Mouse (Mus musculus) forebrain, embryonic 16.5 days (tissue): ENCODE data around the gene Vmn2r3. TPM values are rescaled to one million over a fixed set of nuclear protein-coding genes. Genes with fewer than 3 reads are reported as not detected.
"Not testable (repeated sequence)": the region's sequence is repeated elsewhere in the genome, so short reads cannot be mapped to it uniquely, and the experiment has no call there.

Source experiments
- ATAC-seq: fragments of 200-750 bp; cut with Nextera tagmentation; 2 replicates; pipeline ENCODE4 v1.8.0; 2017; ENCODE audit warnings: mild to moderate bottlenecking, moderate library complexity
- H3K27ac ChIP-seq: fragments of 300-500 bp; sonication (generic); 2 replicates; pipeline ENCODE4 v1.5.1; 2014; ENCODE audit warnings: low read length, control low read depth
- H3K27me3 ChIP-seq: fragments of 300-500 bp; sonication (generic); replicated peaks from 2 replicates; pipeline ENCODE4 v1.6.1; 2014; ENCODE audit warnings: low read length; ENCODE audit not compliant: control insufficient read depth, insufficient read depth
- H3K36me3 ChIP-seq: fragments of 300-500 bp; sonication (generic); 2 replicates; pipeline ENCODE4 v1.6.1; 2014; ENCODE audit not compliant: control insufficient read depth, insufficient read depth
- H3K4me1 ChIP-seq: fragments of 300-500 bp; sonication (generic); replicated peaks from 2 replicates; pipeline ENCODE4 v1.6.1; 2014; ENCODE audit warnings: low read length; ENCODE audit not compliant: control insufficient read depth, insufficient read depth
- H3K4me2 ChIP-seq: fragments of 300-500 bp; sonication (generic); 2 replicates; pipeline ENCODE4 v1.6.1; 2014; ENCODE audit warnings: mild to moderate bottlenecking, low read length, control low read depth
- H3K4me3 ChIP-seq: fragments of 300-500 bp; sonication (generic); replicated peaks from 2 replicates; pipeline ENCODE4 v1.5.1; 2014; ENCODE audit warnings: mild to moderate bottlenecking, low read length, control low read depth
- H3K9ac ChIP-seq: fragments of 300-500 bp; sonication (generic); replicated peaks from 2 replicates; pipeline ENCODE4 v1.6.1; 2014; ENCODE audit warnings: low read depth, low read length, control low read depth
- H3K9me3 ChIP-seq: fragments of 300-500 bp; sonication (generic); 2 replicates; pipeline ENCODE4 v1.6.1; 2016; ENCODE audit warnings: low read length; ENCODE audit not compliant: control insufficient read depth
- WGBS: fragments of 180-500 bp; shearing (Covaris S2); extraction: QIAGEN DNeasy Blood & Tissue Kit; methylation state at CpG from one replicate; pipeline ENCODE4 v1.1.7; 2014; 5-methylcytosine and 5-hydroxymethylcytosine counted together
- polyA plus RNA-seq: library from polyadenylated mRNA; unstranded; fragments of >200 nt; fragmentation: Nextera tagmentation; extraction: Ambion mirVana; gene quantifications from 2 replicates; pipeline ENCODE4 v1.2.1, GENCODE M21; 2015

The Vmn2r3 gene
- polyA plus RNA-seq, 1 experiment from 2014 or later: not detected

- H3K9ac ChIP-seq, H3K4me1 ChIP-seq, H3K27me3 ChIP-seq, H3K4me2 ChIP-seq, H3K27ac ChIP-seq, ATAC-seq, H3K9me3 ChIP-seq, H3K4me3 ChIP-seq, H3K36me3 ChIP-seq: not testable (repeated sequence)
- 86% methylated on average over 8 of the region's 12 CpGs for WGBS
These were observed 55.9 kb downstream of the Vmn2r3 start for GRCm38 (mm10) chr3:64233655-64234054.

- Histone ChIP-seq H3K9me3 (no peaks in the 10 kb centered on the region), H3K27ac (no peak overlapping the region), H3K27me3 (no peaks in the 10 kb centered on the region), H3K9ac (no peak overlapping the region), H3K4me3 (no peak overlapping the region), H3K4me1 (no peaks in the 10 kb centered on the region), H3K36me3 (no peaks in the 10 kb centered on the region), H3K4me2 (no peak overlapping the region)
- 54% methylated on average over 2 of the region's 2 CpGs for WGBS
- no peak for ATAC-seq
These were observed 62.3 kb downstream of the Vmn2r3 start for GRCm38 (mm10) chr3:64227243-64227642.

Other genes with a start within 250 kb of the Vmn2r3 start
- gene Vmn2r1, start 208.2 kb downstream of the Vmn2r3 start, polyA plus RNA-seq: 0.24 and 0.29 TPM in 2 replicates
- not detected in 2 replicates for gene Vmn2r2, start 147.8 kb downstream of the Vmn2r3 start, polyA plus RNA-seq
- gene Vmn2r4, start 125.7 kb upstream of the Vmn2r3 start, polyA plus RNA-seq: not detected in 2 replicates
- not detected in 2 replicates for gene Vmn2r5, start 220.1 kb upstream of the Vmn2r3 start, polyA plus RNA-seq